Mouse (Mus musculus): ENCODE measurements around the gene Abl2. TPM values are rescaled to one million over a fixed set of nuclear protein-coding genes. Genes with fewer than 3 reads are reported as not detected.

Abl2 gene
- total RNA-seq, 2 experiments from 2014 or later, result 24.5 to 28.7 TPM

- DNase-seq (ENCODE audit: low spot score in 2 of 2), result no peak
Observed at GRCm38 (mm10) chr1:156667141-156667926, 108.7 kb downstream of the Abl2 start.

GRCm38 (mm10) chr1:156668602-156669001, 110.0 kb downstream of the Abl2 start:
- DNase-seq (ENCODE audit: low spot score in 2 of 2), result no peak

DNA sequence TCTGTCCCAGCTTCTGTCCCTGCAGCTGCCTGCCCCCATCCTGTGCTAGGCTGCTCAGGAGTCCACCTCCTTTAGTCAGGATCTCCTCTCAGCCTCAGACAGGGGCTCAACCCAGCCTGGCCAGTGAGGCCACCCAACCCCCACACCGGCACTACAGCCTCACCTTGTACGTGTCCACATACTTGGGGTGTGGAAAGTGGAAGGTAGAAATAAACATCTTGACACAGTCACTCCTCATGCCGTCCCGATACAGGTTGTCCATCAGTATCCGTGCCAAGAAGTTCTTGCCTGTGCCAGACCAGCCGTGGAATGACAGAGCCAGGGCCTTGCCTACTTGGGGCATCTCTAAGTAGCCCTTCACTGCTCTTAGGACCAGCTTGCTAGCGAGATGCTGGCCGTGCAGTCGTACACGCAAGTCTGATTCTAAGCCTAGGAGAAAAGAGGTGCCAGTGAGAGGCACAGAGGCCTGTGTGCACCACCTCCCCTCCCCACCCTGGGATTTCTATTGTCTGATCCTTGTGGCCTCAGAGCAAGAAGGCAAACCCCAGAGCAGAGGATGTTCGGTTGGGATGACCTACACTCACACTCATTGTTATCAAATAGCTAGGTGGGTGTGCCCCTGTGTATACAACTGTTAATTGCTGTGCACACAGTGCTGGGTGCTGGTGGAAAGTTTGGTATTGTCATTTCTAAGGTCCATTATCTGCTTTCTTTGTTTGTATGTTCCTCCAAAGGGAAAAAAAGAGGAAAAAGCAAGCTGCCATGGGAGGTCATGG, 110.8 kb downstream of the Abl2 start:
- no peak for DNase-seq (ENCODE audit: low spot score in 2 of 2)

DNA sequence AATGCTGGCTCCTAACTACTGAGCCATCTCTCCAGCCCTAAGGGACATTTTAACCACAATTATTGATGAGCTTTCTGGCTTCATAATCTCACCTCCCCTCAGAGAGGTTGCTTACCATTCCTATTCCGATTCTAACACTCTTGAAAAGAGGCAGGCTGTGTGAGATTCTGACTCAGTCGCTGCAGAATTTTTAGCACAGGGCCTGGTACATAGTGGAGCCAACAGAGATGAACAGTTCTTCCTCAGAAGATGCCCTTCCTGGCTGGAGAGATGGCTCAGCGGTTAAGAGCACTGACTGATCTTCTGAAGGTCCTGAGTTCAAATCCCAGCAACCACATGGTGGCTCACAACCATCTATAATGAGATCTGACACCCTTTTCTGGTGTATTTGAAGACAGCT, 113.3 kb downstream of the Abl2 start:
- no peak for DNase-seq (ENCODE audit: low spot score in 2 of 2)

GRCm38 (mm10) chr1:156672720-156673475, 114.3 kb downstream of the Abl2 start:
- no peak for DNase-seq (ENCODE audit: low spot score in 2 of 2)

DNA sequence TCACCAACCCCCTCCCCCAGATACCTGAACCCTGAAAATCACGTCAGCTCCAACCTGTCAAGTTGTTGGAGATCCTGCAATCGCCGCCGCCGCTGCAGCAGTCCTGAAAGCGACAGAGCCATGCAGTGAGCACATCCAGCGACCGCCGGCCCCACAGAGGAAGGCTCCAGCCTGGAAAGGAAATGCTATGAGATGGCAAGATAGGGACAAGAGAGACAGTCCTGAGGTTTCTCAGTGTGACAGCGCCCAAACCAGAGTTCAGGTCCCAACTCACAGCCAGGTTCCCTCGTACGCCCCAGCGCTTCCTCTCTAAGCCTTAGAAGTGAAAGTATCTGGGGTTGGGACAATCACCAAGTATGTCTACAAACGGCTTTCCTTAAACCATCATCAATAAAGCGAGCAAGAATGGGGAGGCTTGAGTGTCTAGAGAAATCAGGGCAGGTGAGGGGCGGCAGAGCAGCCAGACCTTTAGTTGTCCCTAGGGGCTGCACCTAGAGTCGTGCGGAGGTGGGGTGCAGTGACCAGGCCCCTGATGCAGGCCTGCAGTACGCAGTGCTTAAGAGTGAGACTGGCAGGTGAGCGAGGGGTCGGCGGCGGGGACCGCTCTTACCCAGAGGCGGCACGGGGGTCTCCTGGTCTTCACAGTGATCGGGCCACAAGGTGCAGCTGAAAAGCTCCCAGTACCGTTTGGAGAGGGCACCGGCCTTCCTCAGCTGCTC, 115.0 kb downstream of the Abl2 start:
- no peak for DNase-seq (ENCODE audit: low spot score in 2 of 2)

- DNase-seq (ENCODE audit: low spot score in 2 of 2), result peak; percentile 52 to 65
Observed at GRCm38 (mm10) chr1:156674195-156675000, 115.8 kb downstream of the Abl2 start, which contains the start of gene Tor3a. Gene Tor3a, minus strand, starts transcription at chr1:156674356.

DNA sequence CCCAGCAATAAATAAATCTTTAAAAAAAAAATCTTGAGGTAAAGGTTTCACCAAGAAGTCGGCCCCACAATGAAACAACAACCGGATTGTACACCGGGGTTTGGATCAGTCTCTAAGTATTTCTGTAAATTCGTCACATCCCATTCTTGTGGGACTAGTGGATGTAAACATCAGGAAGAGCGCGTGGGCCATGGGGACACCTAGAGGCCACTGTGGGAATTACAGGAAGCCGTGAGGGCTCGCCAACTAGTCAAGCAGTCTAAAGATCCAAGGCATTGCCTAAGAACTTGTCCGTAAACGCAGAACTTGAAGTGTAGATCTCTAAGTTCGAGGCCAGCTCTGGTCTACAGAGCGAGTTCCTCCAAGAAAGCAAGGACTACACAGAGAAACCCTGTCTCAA, 117.6 kb downstream of the Abl2 start:
- peak in 1 of 2 experiments; percentile 26 for DNase-seq (ENCODE audit: low spot score in 2 of 2)

DNA sequence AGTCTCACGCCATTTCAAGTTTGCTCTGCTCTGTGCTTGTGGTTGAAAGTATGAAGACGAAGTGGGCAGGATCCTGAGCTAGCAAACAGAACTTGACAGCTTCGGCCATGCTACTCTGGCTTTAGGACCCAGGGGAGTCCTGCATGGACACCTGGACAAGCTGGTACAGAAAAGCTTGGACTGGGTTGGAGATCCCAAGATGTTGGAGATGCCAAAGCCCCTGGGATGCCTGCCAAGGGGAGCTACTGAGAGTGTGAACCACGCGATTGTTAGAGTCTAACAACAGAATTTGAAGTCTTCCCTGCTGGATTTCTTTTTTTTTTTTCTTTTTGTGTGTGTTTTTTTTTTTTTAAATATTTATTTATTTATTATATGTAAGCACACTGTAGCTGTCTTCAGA, 118.0 kb downstream of the Abl2 start:
- DNase-seq (ENCODE audit: low spot score in 2 of 2), result no peak

- DNase-seq (ENCODE audit: low spot score in 2 of 2), result no peak
Observed at GRCm38 (mm10) chr1:156677230-156677629, 118.6 kb downstream of the Abl2 start.

DNA sequence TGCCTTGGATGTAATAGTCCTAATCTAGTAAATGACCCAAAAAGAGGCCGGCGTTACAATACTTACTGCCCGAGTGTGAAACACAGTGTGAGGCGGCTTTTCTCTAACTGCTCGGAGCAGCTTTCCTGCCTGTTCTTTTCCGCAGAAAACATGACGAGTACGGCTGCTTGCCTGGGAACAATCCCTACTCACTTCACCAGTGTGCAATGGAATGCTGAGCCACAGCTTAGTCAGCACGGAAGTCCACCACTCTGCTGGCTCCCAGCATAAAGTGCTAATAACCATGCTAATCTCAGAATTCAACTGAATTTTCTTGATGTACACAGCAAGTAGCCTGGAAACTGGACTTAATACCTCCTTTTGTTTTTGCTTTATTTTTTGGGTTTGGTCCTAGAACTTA, 121.0 kb downstream of the Abl2 start:
- no peak for DNase-seq (ENCODE audit: low spot score in 2 of 2)

DNA sequence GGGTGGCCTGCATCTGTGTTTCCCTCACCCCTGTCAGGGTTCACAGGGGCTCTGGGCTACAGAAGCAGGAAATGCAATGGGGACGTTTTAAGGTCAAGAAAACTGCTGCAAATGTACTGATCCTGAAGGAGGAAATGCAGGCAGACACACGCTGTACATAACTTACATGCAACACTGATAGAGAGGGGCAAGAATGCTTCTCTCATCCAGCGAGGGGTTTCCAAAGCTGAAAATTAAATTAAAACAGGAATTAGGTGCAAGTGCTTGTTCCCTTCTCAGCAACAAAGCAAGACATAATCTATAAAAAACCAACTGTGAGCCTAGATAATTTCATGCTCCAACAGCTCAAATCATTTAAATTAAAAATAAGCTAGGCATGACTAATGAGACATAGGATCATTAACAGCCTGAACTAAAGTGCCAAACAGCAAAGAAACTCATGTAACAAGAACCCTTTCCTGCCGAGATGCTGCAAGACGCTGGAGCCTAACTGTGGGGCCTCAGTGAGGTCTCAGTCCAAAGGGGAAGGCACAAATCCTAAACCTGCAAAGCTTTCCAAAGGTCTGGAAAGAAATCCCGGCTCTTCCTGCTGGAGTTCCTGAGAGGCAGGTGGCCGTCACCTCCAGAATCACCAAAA, 127.6 kb downstream of the Abl2 start:
- no peak for DNase-seq (ENCODE audit: low spot score in 2 of 2)

Other genes starting within 250 kb of the Abl2 start
- 1 to 10 TPM in 1 of 2 experiments, under 1 TPM in 1; 0.48 to 9.7 TPM for gene Nphs2, start 248.1 kb upstream of the Abl2 start, total RNA-seq (2021)
- 100 to 1,000 TPM; 803 to 862 TPM for gene Gm2000, start 192.7 kb upstream of the Abl2 start, total RNA-seq (2021)
- 1 to 10 TPM; 1.3 to 2.6 TPM for gene Axdnd1, start 137.6 kb upstream of the Abl2 start, total RNA-seq (2021)
- 100 to 1,000 TPM; 532 to 566 TPM for gene Soat1, start 84.5 kb upstream of the Abl2 start, total RNA-seq (2021)
- 10 to 100 TPM; 29.6 to 34.1 TPM for gene Gm10031, start 34.8 kb upstream of the Abl2 start, total RNA-seq (2021)
- 10 to 100 TPM; 15.7 to 17.1 TPM for gene Tor3a, start 115.6 kb downstream of the Abl2 start, total RNA-seq (2021)
- gene Fam20b, start 160.3 kb downstream of the Abl2 start, total RNA-seq (2021), result 10 to 100 TPM; 51.7 to 62.4 TPM

Data from adrenal gland, postnatal 4 days (tissue).